Mouse (Mus musculus): ENCODE measurements around the gene Olfr916.

- TF ChIP-seq CTCF (IDR thresholded peaks at IDR 0.05; ENCODE audit: borderline replicate concordance, insufficient read depth, low read length) (no peak), POLR2A (IDR thresholded peaks at IDR 0.05; ENCODE audit: low read depth, low read length) (no peak)
Measured at GRCm38 (mm10) chr9:38665742-38666141, 6.1 kb upstream of the Olfr916 start, which contains the start of gene Olfr917.
